Mouse (Mus musculus): Measurements from ENCODE around the gene Def8. TPM values are rescaled to one million over a fixed set of nuclear protein-coding genes. Genes with fewer than 3 reads are reported as not detected.

Gene Def8
- polyA plus RNA-seq (2014; fragmentation: Illumina TruSeq; extraction: RNeasy Lipid Tissue Mini Kit (QIAGEN cat#74804); ENCODE audit: low read depth, low replicate concordance), result 30.5 TPM

DNA sequence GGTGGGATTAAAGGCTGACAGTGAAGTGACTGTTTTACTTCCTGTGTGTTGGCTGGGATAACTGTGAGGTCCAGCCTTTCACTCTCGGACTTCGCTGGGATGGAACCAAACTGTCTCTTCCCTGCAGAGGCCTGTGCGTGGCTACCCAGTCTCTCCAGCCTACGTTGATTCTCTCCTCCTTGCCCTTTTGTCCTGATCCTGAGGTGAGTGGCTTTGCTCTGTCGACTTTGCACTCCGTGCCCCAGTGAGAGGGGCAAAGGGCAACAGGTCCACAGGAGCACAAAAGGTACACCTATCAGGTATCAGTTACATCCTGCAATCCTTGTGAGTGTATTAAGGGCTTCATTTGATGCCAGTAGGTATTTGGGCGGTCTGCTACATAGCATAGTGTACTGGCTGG, at the start of gene Def8:
Gene Def8 (plus strand): TSS at position 87 of the 400 bp plus-strand sequence.

GRCm38 (mm10) chr8:123406786-123407185, 16.5 kb upstream of the Def8 start, which contains the start of gene Mc1r:
Gene Mc1r (plus strand): TSS chr8:123407107.

DNA sequence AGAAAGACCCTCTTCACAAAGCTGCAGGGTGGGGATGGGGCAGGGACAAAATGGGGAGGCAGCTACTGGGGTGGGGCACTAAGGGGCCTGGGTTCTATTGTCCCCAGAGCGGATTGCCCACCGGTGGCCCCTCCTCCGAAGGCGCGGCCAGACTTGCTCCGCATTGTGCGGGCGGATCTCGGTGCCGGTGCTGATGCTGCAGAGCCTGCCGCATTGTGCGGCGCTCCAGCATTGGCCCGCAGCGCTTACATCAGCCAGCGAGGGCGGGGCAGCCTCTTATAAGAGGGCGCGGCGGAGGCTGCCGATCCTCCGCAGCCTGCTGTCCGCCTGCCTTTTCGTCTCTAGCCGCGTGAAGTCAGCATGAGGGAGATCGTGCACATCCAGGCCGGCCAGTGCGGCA, 12.1 kb upstream of the Def8 start, which contains the start of gene Tubb3:
Gene Tubb3 (plus strand): TSS at position 179 of the 400 bp plus-strand sequence.

GRCm38 (mm10) chr8:123477737-123478258, 54.5 kb downstream of the Def8 start, which contains the start of gene Afg3l1:
Gene Afg3l1 (plus strand): TSS chr8:123477903.

Other genes with a start within 250 kb of the Def8 start
- gene Dpep1, start 237.3 kb upstream of the Def8 start, polyA plus RNA-seq (2014; fragmentation: Illumina TruSeq; extraction: RNeasy Lipid Tissue Mini Kit (QIAGEN cat#74804); ENCODE audit: low read depth, low replicate concordance), result 79.5 TPM
- gene Chmp1a, start 210.8 kb upstream of the Def8 start, polyA plus RNA-seq (2014; fragmentation: Illumina TruSeq; extraction: RNeasy Lipid Tissue Mini Kit (QIAGEN cat#74804); ENCODE audit: low read depth, low replicate concordance), result 103 TPM
- 30.3 TPM for gene Spata33, start 210.7 kb upstream of the Def8 start, polyA plus RNA-seq (2014; fragmentation: Illumina TruSeq; extraction: RNeasy Lipid Tissue Mini Kit (QIAGEN cat#74804); ENCODE audit: low read depth, low replicate concordance)
- gene Cdk10, start 198.7 kb upstream of the Def8 start, polyA plus RNA-seq (2014; fragmentation: Illumina TruSeq; extraction: RNeasy Lipid Tissue Mini Kit (QIAGEN cat#74804); ENCODE audit: low read depth, low replicate concordance), result 53.8 TPM
- gene Spata2l, start 187.3 kb upstream of the Def8 start, polyA plus RNA-seq (2014; fragmentation: Illumina TruSeq; extraction: RNeasy Lipid Tissue Mini Kit (QIAGEN cat#74804); ENCODE audit: low read depth, low replicate concordance), result 8.1 TPM
- gene Zfp276, start 169.3 kb upstream of the Def8 start, polyA plus RNA-seq (2014; fragmentation: Illumina TruSeq; extraction: RNeasy Lipid Tissue Mini Kit (QIAGEN cat#74804); ENCODE audit: low read depth, low replicate concordance), result 19.5 TPM
- gene Vps9d1, start 169.2 kb upstream of the Def8 start, polyA plus RNA-seq (2014; fragmentation: Illumina TruSeq; extraction: RNeasy Lipid Tissue Mini Kit (QIAGEN cat#74804); ENCODE audit: low read depth, low replicate concordance), result 21.3 TPM
- gene Fanca, start 105.0 kb upstream of the Def8 start, polyA plus RNA-seq (2014; fragmentation: Illumina TruSeq; extraction: RNeasy Lipid Tissue Mini Kit (QIAGEN cat#74804); ENCODE audit: low read depth, low replicate concordance), result 42.5 TPM
- gene Spire2, start 90.8 kb upstream of the Def8 start, polyA plus RNA-seq (2014; fragmentation: Illumina TruSeq; extraction: RNeasy Lipid Tissue Mini Kit (QIAGEN cat#74804); ENCODE audit: low read depth, low replicate concordance), result 2.4 TPM
- 213 TPM for gene Tcf25, start 49.8 kb upstream of the Def8 start, polyA plus RNA-seq (2014; fragmentation: Illumina TruSeq; extraction: RNeasy Lipid Tissue Mini Kit (QIAGEN cat#74804); ENCODE audit: low read depth, low replicate concordance)
- gene Mc1r, start 16.4 kb upstream of the Def8 start, polyA plus RNA-seq (2014; fragmentation: Illumina TruSeq; extraction: RNeasy Lipid Tissue Mini Kit (QIAGEN cat#74804); ENCODE audit: low read depth, low replicate concordance), result not detected
- 0.84 TPM for gene Tubb3, start 12.1 kb upstream of the Def8 start, polyA plus RNA-seq (2014; fragmentation: Illumina TruSeq; extraction: RNeasy Lipid Tissue Mini Kit (QIAGEN cat#74804); ENCODE audit: low read depth, low replicate concordance)
- gene Afg3l1, start 54.4 kb downstream of the Def8 start, polyA plus RNA-seq (2014; fragmentation: Illumina TruSeq; extraction: RNeasy Lipid Tissue Mini Kit (QIAGEN cat#74804); ENCODE audit: low read depth, low replicate concordance), result 27.3 TPM
- gene Dbndd1, start 91.9 kb downstream of the Def8 start, polyA plus RNA-seq (2014; fragmentation: Illumina TruSeq; extraction: RNeasy Lipid Tissue Mini Kit (QIAGEN cat#74804); ENCODE audit: low read depth, low replicate concordance), result 3.1 TPM
- gene Gas8, start 95.3 kb downstream of the Def8 start, polyA plus RNA-seq (2014; fragmentation: Illumina TruSeq; extraction: RNeasy Lipid Tissue Mini Kit (QIAGEN cat#74804); ENCODE audit: low read depth, low replicate concordance), result 17.9 TPM
- 23.0 TPM for gene Rhou, start 230.4 kb downstream of the Def8 start, polyA plus RNA-seq (2014; fragmentation: Illumina TruSeq; extraction: RNeasy Lipid Tissue Mini Kit (QIAGEN cat#74804); ENCODE audit: low read depth, low replicate concordance)

Data from adipose tissue, adult 10 weeks (tissue).